Mouse (Mus musculus) liver, adult 10 weeks (tissue): ENCODE data around the gene Gm21969. TPM values are rescaled to one million over a fixed set of nuclear protein-coding genes. Genes with fewer than 3 reads are reported as not detected.

Source experiments
- polyA plus RNA-seq: library from polyadenylated mRNA; stranded (reverse); fragments of 350-450 nt; fragmentation: Illumina TruSeq; extraction: RNeasy Lipid Tissue Mini Kit (QIAGEN cat#74804); gene quantifications from one replicate; pipeline ENCODE4 v1.2.3, GENCODE M21; 2014; ENCODE audit warnings: low read depth, low replicate concordance

Gm21969 gene
- polyA plus RNA-seq = not detected

GRCm38 (mm10) chr4:139602357-139603244 lies at the start of gene Gm21969:
Gene Gm21969, plus strand, starts transcription at chr4:139603186.

GRCm38 (mm10) chr4:139622373-139623282 lies 19.6 kb downstream of the Gm21969 start, which contains the start of gene Aldh4a1:
Gene Aldh4a1, plus strand, starts transcription at chr4:139622866.

GRCm38 (mm10) chr4:139653238-139653637 lies 50.3 kb downstream of the Gm21969 start, which contains the start of gene Tas1r2:
Gene Tas1r2, plus strand, starts transcription at chr4:139653538.

Other genes with a start within 250 kb of the Gm21969 start
- 2.8 TPM for gene Iffo2, start 72.6 kb upstream of the Gm21969 start, polyA plus RNA-seq
- gene Aldh4a1, start 19.7 kb downstream of the Gm21969 start, polyA plus RNA-seq = 50.2 TPM
- gene Tas1r2, start 50.4 kb downstream of the Gm21969 start, polyA plus RNA-seq = not detected
- gene Pax7, start 230.3 kb downstream of the Gm21969 start, polyA plus RNA-seq = not detected